Mouse (Mus musculus): ENCODE results near the gene Tfpt. TPM values are rescaled to one million over a fixed set of nuclear protein-coding genes. Genes with fewer than 3 reads are reported as not detected.
A peak's percentile ranks its signal among the peaks of the same experiment; 100 is the strongest.

The Tfpt gene
- polyA plus RNA-seq, 1 experiment, result 42.0 TPM

GRCm38 (mm10) chr7:3664524-3665214, 34.9 kb upstream of the Tfpt start:
- Histone ChIP-seq H3K4me3 (replicated peaks; ENCODE audit: control insufficient read depth, low read depth, low read length) (peak overlapping the region; percentile 86), H3K4me1 (ENCODE audit: control insufficient read depth, insufficient read depth, low read length) (peaks cover 3% of the 10 kb centered on the region; the same call in 1 of the 2 replicates), H3K27ac (ENCODE audit: control insufficient read depth, insufficient read depth, low read depth, low read length, poor library complexity) (peak overlapping the region; percentile 80)
- TF ChIP-seq POLR2A (IDR thresholded peaks at IDR 0.05; ENCODE audit: borderline replicate concordance, control insufficient read depth, low read depth, low read length), result no peak
- TF ChIP-seq CTCF (IDR thresholded peaks at IDR 0.05; ENCODE audit: control insufficient read depth, insufficient read depth, low read length), result no peak
- 26% methylated on average over 15 of the region's 15 CpGs for WGBS

GRCm38 (mm10) chr7:3658578-3658977, 28.8 kb upstream of the Tfpt start:
- Histone ChIP-seq H3K4me3 (replicated peaks; ENCODE audit: control insufficient read depth, low read depth, low read length) (no peak overlapping the region), H3K27ac (ENCODE audit: control insufficient read depth, insufficient read depth, low read depth, low read length, poor library complexity) (no peak overlapping the region), H3K4me1 (ENCODE audit: control insufficient read depth, insufficient read depth, low read length) (no peaks in the 10 kb centered on the region; the same call in 1 of the 2 replicates)
- TF ChIP-seq CTCF (IDR thresholded peaks at IDR 0.05; ENCODE audit: control insufficient read depth, insufficient read depth, low read length) (no peak), POLR2A (IDR thresholded peaks at IDR 0.05; ENCODE audit: borderline replicate concordance, control insufficient read depth, low read depth, low read length) (no peak)
- WGBS, result 91% methylated on average over 14 of the region's 14 CpGs

- TF ChIP-seq POLR2A (IDR thresholded peaks at IDR 0.05; ENCODE audit: borderline replicate concordance, control insufficient read depth, low read depth, low read length) (no peak), CTCF (IDR thresholded peaks at IDR 0.05; ENCODE audit: control insufficient read depth, insufficient read depth, low read length) (no peak)
- no peaks in the 10 kb centered on the region; the same call in 1 of the 2 replicates for H3K4me1 ChIP-seq (ENCODE audit: control insufficient read depth, insufficient read depth, low read length)
- H3K4me3 ChIP-seq (replicated peaks; ENCODE audit: control insufficient read depth, low read depth, low read length), result no peak overlapping the region
- no peak overlapping the region for H3K27ac ChIP-seq (ENCODE audit: control insufficient read depth, insufficient read depth, low read depth, low read length, poor library complexity)
- 92% methylated on average over 4 of the region's 4 CpGs for WGBS
These were observed 27.2 kb upstream of the Tfpt start for GRCm38 (mm10) chr7:3656966-3657365.

GRCm38 (mm10) chr7:3646641-3647040, 16.9 kb upstream of the Tfpt start:
- TF ChIP-seq POLR2A (IDR thresholded peaks at IDR 0.05; ENCODE audit: borderline replicate concordance, control insufficient read depth, low read depth, low read length) (no peak), CTCF (IDR thresholded peaks at IDR 0.05; ENCODE audit: control insufficient read depth, insufficient read depth, low read length) (no peak)
- Histone ChIP-seq H3K4me1 (ENCODE audit: control insufficient read depth, insufficient read depth, low read length) (peaks cover 5% of the 10 kb centered on the region), H3K27ac (ENCODE audit: control insufficient read depth, insufficient read depth, low read depth, low read length, poor library complexity) (no peak overlapping the region; the same call in 1 of the 2 replicates), H3K4me3 (replicated peaks; ENCODE audit: control insufficient read depth, low read depth, low read length) (peak overlapping the region; percentile 94)
- WGBS, result 54% methylated on average over 4 of the region's 4 CpGs

GRCm38 (mm10) chr7:3646188-3646587, 16.5 kb upstream of the Tfpt start:
- peak overlapping the region; percentile 97; the same call in 1 of the 2 replicates for H3K27ac ChIP-seq (ENCODE audit: control insufficient read depth, insufficient read depth, low read depth, low read length, poor library complexity)
- TF ChIP-seq CTCF (IDR thresholded peaks at IDR 0.05; ENCODE audit: control insufficient read depth, insufficient read depth, low read length) (no peak), POLR2A (IDR thresholded peaks at IDR 0.05; ENCODE audit: borderline replicate concordance, control insufficient read depth, low read depth, low read length) (no peak)
- H3K4me1 ChIP-seq (ENCODE audit: control insufficient read depth, insufficient read depth, low read length), result peaks cover 5% of the 10 kb centered on the region
- H3K4me3 ChIP-seq (replicated peaks; ENCODE audit: control insufficient read depth, low read depth, low read length), result peak overlapping the region; percentile 94
- WGBS, result 13% methylated on average over 9 of the region's 9 CpGs

- TF ChIP-seq CTCF (IDR thresholded peaks at IDR 0.05; ENCODE audit: control insufficient read depth, insufficient read depth, low read length) (no peak), POLR2A (IDR thresholded peaks at IDR 0.05; ENCODE audit: borderline replicate concordance, control insufficient read depth, low read depth, low read length) (no peak; the same call in 1 of the 2 replicates)
- under 1% methylated on average over 54 of the region's 58 CpGs for WGBS
- Histone ChIP-seq H3K4me3 (replicated peaks; ENCODE audit: control insufficient read depth, low read depth, low read length) (peak overlapping the region; percentile 94), H3K27ac (ENCODE audit: control insufficient read depth, insufficient read depth, low read depth, low read length, poor library complexity) (peak overlapping the region; percentile 97), H3K4me1 (ENCODE audit: control insufficient read depth, insufficient read depth, low read length) (peaks cover 5% of the 10 kb centered on the region)
These were observed 15.8 kb upstream of the Tfpt start for GRCm38 (mm10) chr7:3645488-3646025.

- Histone ChIP-seq H3K27ac (ENCODE audit: control insufficient read depth, insufficient read depth, low read depth, low read length, poor library complexity) (peak within 1 kb of the TSS; percentile 97), H3K4me3 (replicated peaks; ENCODE audit: control insufficient read depth, low read depth, low read length) (peak within 1 kb of the TSS; percentile 94), H3K4me1 (ENCODE audit: control insufficient read depth, insufficient read depth, low read length) (peaks cover 5% of the 10 kb centered on the region)
- WGBS, result under 1% methylated on average over 55 of the region's 58 CpGs
- no peak for TF ChIP-seq CTCF (IDR thresholded peaks at IDR 0.05; ENCODE audit: control insufficient read depth, insufficient read depth, low read length)
- peak; percentile 62; the same call in 1 of the 2 replicates for TF ChIP-seq POLR2A (IDR thresholded peaks at IDR 0.05; ENCODE audit: borderline replicate concordance, control insufficient read depth, low read depth, low read length)
These were observed 15.2 kb upstream of the Tfpt start, which contains the start of gene Cnot3 for GRCm38 (mm10) chr7:3644672-3645487. Gene Cnot3 (plus strand): TSS chr7:3645268.

- peak overlapping the region; percentile 41; the same call in 1 of the 2 replicates for H3K27ac ChIP-seq (ENCODE audit: control insufficient read depth, insufficient read depth, low read depth, low read length, poor library complexity)
- no peak for TF ChIP-seq CTCF (IDR thresholded peaks at IDR 0.05; ENCODE audit: control insufficient read depth, insufficient read depth, low read length)
- no peak for TF ChIP-seq POLR2A (IDR thresholded peaks at IDR 0.05; ENCODE audit: borderline replicate concordance, control insufficient read depth, low read depth, low read length)
- 0% methylated on average over 11 of the region's 11 CpGs for WGBS
- peaks cover 5% of the 10 kb centered on the region for H3K4me1 ChIP-seq (ENCODE audit: control insufficient read depth, insufficient read depth, low read length)
- H3K4me3 ChIP-seq (replicated peaks; ENCODE audit: control insufficient read depth, low read depth, low read length), result peak overlapping the region; percentile 47
These were observed 14.6 kb upstream of the Tfpt start for GRCm38 (mm10) chr7:3644348-3644671.
